1 mouse cellular context compared by ENCODE assay signal in genomic region chr10:78167775-78168174, GRCm38 (mm10).
TF ChIP-seq lines count a peak whose summit lies in the region.

No protein-coding gene starts in this region.

TF ChIP-seq in MEL, 35 proteins besides CTCF, POLR2A, EP300 and RAD21:
- TF ChIP-seq MEF2A (IDR thresholded peaks at IDR 0.05; ENCODE audit: extremely low read depth, insufficient replicate concordance, low read depth, low read length, poor library complexity, severe bottlenecking), result no peak
- TF ChIP-seq RCOR1 (IDR thresholded peaks at IDR 0.05; ENCODE audit: low read depth, low read length), result no peak
- no peak for TF ChIP-seq CHD2 (IDR thresholded peaks at IDR 0.05; ENCODE audit: low read length)
- peak; percentile 98 for TF ChIP-seq TBP (IDR thresholded peaks at IDR 0.05; ENCODE audit: low read depth, low read length)
- TF ChIP-seq GATA1 (IDR thresholded peaks at IDR 0.05; ENCODE audit: low read depth, low read length), result peak; percentile 41; the same call in 1 of the 2 replicates
